In genomic region chr8:87675411-87675810, GRCm38 (mm10) we compare ENCODE assay signal across 14 mouse cellular contexts.
DNase-seq lines count a peak whose midpoint lies in the region; ATAC-seq and TF ChIP-seq lines count a peak whose summit lies in the region.
"Had no signal": no experiment of that assay in that cellular context is flagged by ENCODE, and none has a peak within 500 bp of the region (broad histone marks: within the 10 kb centered on the region; RNA-seq: fewer than 3 reads in every experiment).

No protein-coding gene starts in this region.

- no peak overlapping the region for H3K4me2 ChIP-seq in forebrain, embryonic 16.5 days (ENCODE audit: low read length)
- no peak overlapping the region for H3K4me2 ChIP-seq in midbrain, embryonic 12.5 days (replicated peaks)

- DNase-seq in cerebellum, postnatal 25 days, result peak; percentile 73 to 79
- no peak for DNase-seq in cerebellum, adult 11 months
- DNase-seq in brain, embryonic 14.5 days (ENCODE audit: low read depth), result peak; percentile 93
- no peak for DNase-seq in urinary bladder, postnatal 36 days (ENCODE audit: low spot score in 2 of 2)
- no peak for DNase-seq in spleen, postnatal 14 days (ENCODE audit: low spot score in 2 of 2)
- DNase-seq in natural killer cell, adult 2 months (ENCODE audit: low spot score in 2 of 2), result no peak
- DNase-seq: B cell, adult 2 months; embryo, embryonic 11 days; kidney, adult 18-20 months; kidney, postnatal 4 days; lung, adult 18-20 months had no signal

- H3K4me3 ChIP-seq in forebrain, embryonic 16.5 days (replicated peaks; ENCODE audit: low read length), result no peak overlapping the region
- H3K4me3 ChIP-seq in midbrain, embryonic 12.5 days, result no peak overlapping the region
- H3K4me3 ChIP-seq: myocyte had no signal

- H3K36me3 ChIP-seq in forebrain, embryonic 16.5 days (ENCODE audit: control insufficient read depth, insufficient read depth), result no peaks in the 10 kb centered on the region
- peaks cover 17% of the 10 kb centered on the region for H3K36me3 ChIP-seq in midbrain, embryonic 12.5 days

- ATAC-seq in forebrain, embryonic 16.5 days, result peak; percentile 82
- no peak for ATAC-seq in midbrain, embryonic 12.5 days (ENCODE audit: low FRiP score, low read depth)

- no peak for TF ChIP-seq CTCF in brain, embryonic 14.5 days (IDR thresholded peaks at IDR 0.05; ENCODE audit: borderline replicate concordance, extremely low read depth, insufficient read depth, insufficient read length)

- peak overlapping the region; percentile 54 for H3K27ac ChIP-seq in forebrain, embryonic 16.5 days (ENCODE audit: low read length)
- 0 out of 2 replicates have a peak overlapping the region, but pooled peaks have one; percentile 10 for H3K27ac ChIP-seq in midbrain, embryonic 12.5 days (replicated peaks)

- peaks cover 41% of the 10 kb centered on the region for H3K4me1 ChIP-seq in forebrain, embryonic 16.5 days (replicated peaks; ENCODE audit: control insufficient read depth, insufficient read depth, low read length)
- peaks cover 20% of the 10 kb centered on the region for H3K4me1 ChIP-seq in midbrain, embryonic 12.5 days

- H3K9ac ChIP-seq in forebrain, embryonic 16.5 days (replicated peaks; ENCODE audit: low read depth, low read length), result no peak overlapping the region
- no peak overlapping the region for H3K9ac ChIP-seq in midbrain, embryonic 12.5 days (replicated peaks)

- 21% methylated on average over 9 of the region's 9 CpGs for WGBS in forebrain, embryonic 16.5 days
- WGBS in midbrain, embryonic 12.5 days, result 76% methylated on average over 9 of the region's 9 CpGs

- no peak for TF ChIP-seq POLR2A in brain, embryonic 14.5 days (IDR thresholded peaks at IDR 0.05; ENCODE audit: borderline replicate concordance, extremely low read depth, insufficient read depth, insufficient read length, poor library complexity, severe bottlenecking)

- H3K9me3 ChIP-seq in forebrain, embryonic 16.5 days (ENCODE audit: control insufficient read depth, low read length), result no peaks in the 10 kb centered on the region
- no peaks in the 10 kb centered on the region for H3K9me3 ChIP-seq in midbrain, embryonic 12.5 days

- H3K27me3 ChIP-seq in forebrain, embryonic 16.5 days (replicated peaks; ENCODE audit: control insufficient read depth, insufficient read depth, low read length), result no peaks in the 10 kb centered on the region
- no peaks in the 10 kb centered on the region for H3K27me3 ChIP-seq in midbrain, embryonic 12.5 days

Comparison
In these comparisons a context has a peak if more than half of its experiments do, and no peak if none do; other contexts are left out.
1. DNase-seq: peak in cerebellum, postnatal 25 days (2 of 2) and brain, embryonic 14.5 days (single experiment); none in cerebellum, adult 11 months (single experiment), urinary bladder, postnatal 36 days (0 of 2), spleen, postnatal 14 days (0 of 2) and natural killer cell, adult 2 months (0 of 2).